8 mouse cellular contexts compared by ENCODE assay signal in genomic region chr2:33569240-33569639, GRCm38 (mm10).
DNase-seq lines count a peak whose midpoint lies in the region; ATAC-seq and TF ChIP-seq lines count a peak whose summit lies in the region.

No protein-coding gene starts in this region.

- no peaks in the 10 kb centered on the region for H3K9me3 ChIP-seq in lung, embryonic 14.5 days (ENCODE audit: low read depth, low read length)
- H3K9me3 ChIP-seq in heart, embryonic 13.5 days, result no peaks in the 10 kb centered on the region
- no peaks in the 10 kb centered on the region for H3K9me3 ChIP-seq in liver, embryonic 14.5 days (ENCODE audit: control insufficient read depth, low read length)

- H3K4me1 ChIP-seq in lung, embryonic 14.5 days (ENCODE audit: insufficient read depth), result peaks cover 3% of the 10 kb centered on the region; the same call in 1 of the 2 replicates
- H3K4me1 ChIP-seq in heart, embryonic 13.5 days, result peaks cover 9% of the 10 kb centered on the region
- no peaks in the 10 kb centered on the region for H3K4me1 ChIP-seq in liver, embryonic 14.5 days (replicated peaks; ENCODE audit: control insufficient read depth in 2 of 2, insufficient read depth in 2 of 2, low read length in 1 of 2)
- H3K4me1 ChIP-seq in testis, adult 2 months (ENCODE audit: control insufficient read depth, insufficient read depth, low read length), result no peaks in the 10 kb centered on the region

- 15% methylated on average over 9 of the region's 9 CpGs for WGBS in lung, embryonic 14.5 days
- WGBS in heart, embryonic 13.5 days, result 8% methylated on average over 9 of the region's 9 CpGs
- WGBS in liver, embryonic 14.5 days (ENCODE audit: insufficient replicate concordance), result 13% methylated on average over 9 of the region's 9 CpGs

- peak; percentile 12 for DNase-seq in adrenal gland, adult 2 months
- no peak for DNase-seq in adrenal gland, adult 18-20 months (ENCODE audit: low spot score in 2 of 2)
- DNase-seq in lung, embryonic 14.5 days, result peak; percentile 63
- DNase-seq in lung, postnatal 25 days (ENCODE audit: low spot score), result no peak
- DNase-seq in liver, embryonic 14.5 days (ENCODE audit: low read depth in 3 of 3, low spot score in 3 of 3), result no peak
- no peak for DNase-seq in natural killer cell, adult 2 months (ENCODE audit: low spot score in 2 of 2)

- H3K27ac ChIP-seq in lung, embryonic 14.5 days (ENCODE audit: low read depth), result no peak overlapping the region
- H3K27ac ChIP-seq in heart, embryonic 13.5 days (replicated peaks), result no peak overlapping the region
- no peak overlapping the region for H3K27ac ChIP-seq in liver, embryonic 14.5 days
- H3K27ac ChIP-seq in testis, adult 2 months (ENCODE audit: control insufficient read depth, insufficient read depth, low read depth, low read length), result no peak overlapping the region

- H3K9ac ChIP-seq in lung, embryonic 14.5 days, result no peak overlapping the region
- H3K9ac ChIP-seq in heart, embryonic 13.5 days, result no peak overlapping the region
- H3K9ac ChIP-seq in liver, embryonic 14.5 days (replicated peaks), result no peak overlapping the region

- no peak for TF ChIP-seq POLR2A in testis, adult 2 months (IDR thresholded peaks at IDR 0.05; ENCODE audit: control insufficient read depth, low read depth, low read length)

- H3K4me2 ChIP-seq in lung, embryonic 14.5 days, result peak overlapping the region; percentile 42; the same call in 1 of the 2 replicates
- H3K4me2 ChIP-seq in heart, embryonic 13.5 days, result peak overlapping the region; percentile 50
- H3K4me2 ChIP-seq in liver, embryonic 14.5 days (ENCODE audit: low read depth), result no peak overlapping the region

- H3K4me3 ChIP-seq in lung, embryonic 14.5 days (ENCODE audit: low read depth, low read length), result no peak overlapping the region
- peak overlapping the region; percentile 29 for H3K4me3 ChIP-seq in heart, embryonic 13.5 days
- H3K4me3 ChIP-seq in liver, embryonic 14.5 days (ENCODE audit: insufficient read depth in 1 of 2, low read depth in 2 of 2, low read length in 2 of 2), result no peak overlapping the region
- H3K4me3 ChIP-seq in testis, adult 2 months (ENCODE audit: control insufficient read depth, low read depth, low read length), result no peak overlapping the region

- peaks cover 19% of the 10 kb centered on the region for H3K27me3 ChIP-seq in lung, embryonic 14.5 days (ENCODE audit: insufficient read depth, low read length)
- H3K27me3 ChIP-seq in heart, embryonic 13.5 days (replicated peaks), result peaks cover 93% of the 10 kb centered on the region
- no peaks in the 10 kb centered on the region for H3K27me3 ChIP-seq in liver, embryonic 14.5 days (ENCODE audit: control insufficient read depth, insufficient read depth, low read length)
- H3K27me3 ChIP-seq in testis, adult 2 months (ENCODE audit: control insufficient read depth, insufficient read depth, low read length), result no peaks in the 10 kb centered on the region

- H3K36me3 ChIP-seq in lung, embryonic 14.5 days (ENCODE audit: insufficient read depth), result no peaks in the 10 kb centered on the region
- H3K36me3 ChIP-seq in heart, embryonic 13.5 days, result no peaks in the 10 kb centered on the region
- H3K36me3 ChIP-seq in liver, embryonic 14.5 days (replicated peaks; ENCODE audit: control insufficient read depth, insufficient read depth, low read depth), result no peaks in the 10 kb centered on the region
- H3K36me3 ChIP-seq in testis, adult 2 months (ENCODE audit: control insufficient read depth, insufficient read depth, low read length), result no peaks in the 10 kb centered on the region

- no peak for TF ChIP-seq EP300 in liver, embryonic 14.5 days (IDR thresholded peaks at IDR 0.05; ENCODE audit: low read depth)

- ATAC-seq in lung, embryonic 14.5 days (ENCODE audit: insufficient read depth), result no peak
- ATAC-seq in heart, embryonic 13.5 days (ENCODE audit: extremely low read depth, insufficient number of reproducible peaks, low FRiP score, low TSS enrichment), result no peak
- ATAC-seq in liver, embryonic 14.5 days (ENCODE audit: insufficient read depth), result no peak

- peak; percentile 77 for TF ChIP-seq CTCF in lung, embryonic 14.5 days (IDR thresholded peaks at IDR 0.05; ENCODE audit: low read depth)
- peak; percentile 71 for TF ChIP-seq CTCF in liver, embryonic 14.5 days (IDR thresholded peaks at IDR 0.05; ENCODE audit: low read depth)
- peak; percentile 45; the same call in 1 of the 2 replicates for TF ChIP-seq CTCF in testis, adult 2 months (IDR thresholded peaks at IDR 0.05; ENCODE audit: control insufficient read depth, insufficient read depth, insufficient replicate concordance, low read depth, low read length)

Comparison
In these comparisons a context has a peak if more than half of its experiments do, and no peak if none do; other contexts are left out.
1. DNase-seq: peak in adrenal gland, adult 2 months (single experiment) and lung, embryonic 14.5 days (single experiment); none in adrenal gland, adult 18-20 months (0 of 2), lung, postnatal 25 days (single experiment), liver, embryonic 14.5 days (0 of 3) and natural killer cell, adult 2 months (0 of 2).
2. Peak in every context shown above with its lines, with median percentiles within 50 percentile points of each other: CTCF ChIP-seq.